Mouse (Mus musculus): ENCODE data around the gene Glp1r. TPM values are rescaled to one million over a fixed set of nuclear protein-coding genes. Genes with fewer than 3 reads are reported as not detected.

Glp1r gene
- polyA plus RNA-seq, 1 experiment from 2014 or later, result 0.08 TPM

- H3K9ac ChIP-seq (ENCODE audit: low read depth, low read length), result no peak overlapping the region
- no peaks in the 10 kb centered on the region for H3K9me3 ChIP-seq (ENCODE audit: control insufficient read depth, low read length)
- no peaks in the 10 kb centered on the region for H3K27me3 ChIP-seq (replicated peaks; ENCODE audit: control insufficient read depth, insufficient read depth, low read length)
- peak overlapping the region; percentile 29; the same call in 1 of the 2 replicates for H3K4me2 ChIP-seq
- no peak for DNase-seq (ENCODE audit: low spot score)
- no peak overlapping the region for H3K4me3 ChIP-seq (ENCODE audit: low read depth, low read length)
- H3K27ac ChIP-seq (ENCODE audit: low read depth, low read length), result no peak overlapping the region
- no peaks in the 10 kb centered on the region for H3K36me3 ChIP-seq (ENCODE audit: control insufficient read depth, insufficient read depth, low read length)
- WGBS, result 43% methylated on average over 15 of the region's 15 CpGs
- ATAC-seq (replicated peaks; ENCODE audit: low FRiP score), result no peak
- H3K4me1 ChIP-seq (replicated peaks; ENCODE audit: control insufficient read depth, insufficient read depth, low read length), result no peaks in the 10 kb centered on the region; the same call in 1 of the 2 replicates
These were observed 27.3 kb upstream of the Glp1r start for GRCm38 (mm10) chr17:30874276-30874675.

- Histone ChIP-seq H3K4me1 (replicated peaks; ENCODE audit: control insufficient read depth, insufficient read depth, low read length) (peaks cover 4% of the 10 kb centered on the region), H3K9ac (ENCODE audit: low read depth, low read length) (no peak overlapping the region), H3K27ac (ENCODE audit: low read depth, low read length) (no peak overlapping the region), H3K4me2 (no peak overlapping the region), H3K27me3 (replicated peaks; ENCODE audit: control insufficient read depth, insufficient read depth, low read length) (no peaks in the 10 kb centered on the region), H3K36me3 (ENCODE audit: control insufficient read depth, insufficient read depth, low read length) (no peaks in the 10 kb centered on the region), H3K4me3 (ENCODE audit: low read depth, low read length) (no peak overlapping the region), H3K9me3 (ENCODE audit: control insufficient read depth, low read length) (no peaks in the 10 kb centered on the region)
- ATAC-seq (replicated peaks; ENCODE audit: low FRiP score), result no peak
- 79% methylated on average over 7 of the region's 7 CpGs for WGBS
- no peak for DNase-seq (ENCODE audit: low spot score)
These were observed 24.2 kb upstream of the Glp1r start for GRCm38 (mm10) chr17:30877456-30877855.

GRCm38 (mm10) chr17:30878626-30879025 lies 23.0 kb upstream of the Glp1r start:
- Histone ChIP-seq H3K9me3 (ENCODE audit: control insufficient read depth, low read length) (no peaks in the 10 kb centered on the region), H3K9ac (ENCODE audit: low read depth, low read length) (no peak overlapping the region), H3K27ac (ENCODE audit: low read depth, low read length) (no peak overlapping the region), H3K4me1 (replicated peaks; ENCODE audit: control insufficient read depth, insufficient read depth, low read length) (peaks cover 4% of the 10 kb centered on the region), H3K4me2 (0 out of 2 replicates have a peak overlapping the region, but pooled peaks have one; percentile 2), H3K4me3 (ENCODE audit: low read depth, low read length) (no peak overlapping the region), H3K27me3 (replicated peaks; ENCODE audit: control insufficient read depth, insufficient read depth, low read length) (no peaks in the 10 kb centered on the region), H3K36me3 (ENCODE audit: control insufficient read depth, insufficient read depth, low read length) (no peaks in the 10 kb centered on the region)
- whole genome bisulfite sequencing, result 18% methylated on average over 6 of the region's 6 CpGs
- DNase-seq (ENCODE audit: low spot score) (no peak), ATAC-seq (replicated peaks; ENCODE audit: low FRiP score) (peak; percentile 15; the same call in 1 of the 2 replicates)

- no peak overlapping the region for H3K9ac ChIP-seq (ENCODE audit: low read depth, low read length)
- ATAC-seq (replicated peaks; ENCODE audit: low FRiP score), result no peak
- 89% methylated on average over 3 of the region's 3 CpGs for WGBS
- no peak for DNase-seq (ENCODE audit: low spot score)
- no peak overlapping the region for H3K27ac ChIP-seq (ENCODE audit: low read depth, low read length)
- no peaks in the 10 kb centered on the region for H3K36me3 ChIP-seq (ENCODE audit: control insufficient read depth, insufficient read depth, low read length)
- no peaks in the 10 kb centered on the region for H3K27me3 ChIP-seq (replicated peaks; ENCODE audit: control insufficient read depth, insufficient read depth, low read length)
- no peaks in the 10 kb centered on the region for H3K9me3 ChIP-seq (ENCODE audit: control insufficient read depth, low read length)
- H3K4me2 ChIP-seq, result no peak overlapping the region
- H3K4me1 ChIP-seq (replicated peaks; ENCODE audit: control insufficient read depth, insufficient read depth, low read length), result peaks cover 4% of the 10 kb centered on the region
- no peak overlapping the region for H3K4me3 ChIP-seq (ENCODE audit: low read depth, low read length)
These were observed 21.2 kb upstream of the Glp1r start for GRCm38 (mm10) chr17:30880391-30880790.

- peaks cover 4% of the 10 kb centered on the region for H3K4me1 ChIP-seq (replicated peaks; ENCODE audit: control insufficient read depth, insufficient read depth, low read length)
- ATAC-seq (replicated peaks; ENCODE audit: low FRiP score), result no peak
- 74% methylated on average over 2 of the region's 2 CpGs for WGBS
- no peak overlapping the region for H3K4me2 ChIP-seq
- no peak for DNase-seq (ENCODE audit: low spot score)
- H3K27me3 ChIP-seq (replicated peaks; ENCODE audit: control insufficient read depth, insufficient read depth, low read length), result no peaks in the 10 kb centered on the region
- H3K36me3 ChIP-seq (ENCODE audit: control insufficient read depth, insufficient read depth, low read length), result no peaks in the 10 kb centered on the region
- no peak overlapping the region for H3K27ac ChIP-seq (ENCODE audit: low read depth, low read length)
- no peaks in the 10 kb centered on the region for H3K9me3 ChIP-seq (ENCODE audit: control insufficient read depth, low read length)
- no peak overlapping the region for H3K9ac ChIP-seq (ENCODE audit: low read depth, low read length)
- no peak overlapping the region for H3K4me3 ChIP-seq (ENCODE audit: low read depth, low read length)
These were observed 20.6 kb upstream of the Glp1r start for GRCm38 (mm10) chr17:30881001-30881400.

GRCm38 (mm10) chr17:30882206-30882605 lies 19.4 kb upstream of the Glp1r start:
- no peak overlapping the region for H3K9ac ChIP-seq (ENCODE audit: low read depth, low read length)
- H3K27me3 ChIP-seq (replicated peaks; ENCODE audit: control insufficient read depth, insufficient read depth, low read length), result no peaks in the 10 kb centered on the region
- H3K4me2 ChIP-seq, result peak overlapping the region; percentile 29; the same call in 1 of the 2 replicates
- no peak overlapping the region for H3K4me3 ChIP-seq (ENCODE audit: low read depth, low read length)
- no peaks in the 10 kb centered on the region for H3K36me3 ChIP-seq (ENCODE audit: control insufficient read depth, insufficient read depth, low read length)
- H3K27ac ChIP-seq (ENCODE audit: low read depth, low read length), result no peak overlapping the region
- H3K4me1 ChIP-seq (replicated peaks; ENCODE audit: control insufficient read depth, insufficient read depth, low read length), result peaks cover 4% of the 10 kb centered on the region
- H3K9me3 ChIP-seq (ENCODE audit: control insufficient read depth, low read length), result no peaks in the 10 kb centered on the region
- DNase-seq (ENCODE audit: low spot score) (no peak), ATAC-seq (replicated peaks; ENCODE audit: low FRiP score) (0 out of 2 replicates have a peak, but pooled peaks have one; percentile 26)
- WGBS, result 6% methylated on average over 6 of the region's 6 CpGs

- DNase-seq (ENCODE audit: low spot score) (no peak), ATAC-seq (replicated peaks; ENCODE audit: low FRiP score) (no peak)
- Histone ChIP-seq H3K27ac (ENCODE audit: low read depth, low read length) (no peak overlapping the region), H3K27me3 (replicated peaks; ENCODE audit: control insufficient read depth, insufficient read depth, low read length) (no peaks in the 10 kb centered on the region), H3K4me1 (replicated peaks; ENCODE audit: control insufficient read depth, insufficient read depth, low read length) (peaks cover 4% of the 10 kb centered on the region), H3K9me3 (ENCODE audit: control insufficient read depth, low read length) (no peaks in the 10 kb centered on the region), H3K36me3 (ENCODE audit: control insufficient read depth, insufficient read depth, low read length) (no peaks in the 10 kb centered on the region), H3K4me2 (no peak overlapping the region), H3K4me3 (ENCODE audit: low read depth, low read length) (no peak overlapping the region), H3K9ac (ENCODE audit: low read depth, low read length) (no peak overlapping the region)
- 61% methylated on average over 8 of the region's 8 CpGs for WGBS
These were observed 18.1 kb upstream of the Glp1r start for GRCm38 (mm10) chr17:30883534-30883933.

- H3K9me3 ChIP-seq (ENCODE audit: control insufficient read depth, low read length), result no peaks in the 10 kb centered on the region
- H3K4me2 ChIP-seq, result no peak overlapping the region
- H3K4me1 ChIP-seq (replicated peaks; ENCODE audit: control insufficient read depth, insufficient read depth, low read length), result no peaks in the 10 kb centered on the region
- no peak overlapping the region for H3K27ac ChIP-seq (ENCODE audit: low read depth, low read length)
- H3K36me3 ChIP-seq (ENCODE audit: control insufficient read depth, insufficient read depth, low read length), result no peaks in the 10 kb centered on the region
- WGBS, result 24% methylated on average over 1 of the region's 1 CpGs
- H3K4me3 ChIP-seq (ENCODE audit: low read depth, low read length), result no peak overlapping the region
- no peak for DNase-seq (ENCODE audit: low spot score)
- H3K27me3 ChIP-seq (replicated peaks; ENCODE audit: control insufficient read depth, insufficient read depth, low read length), result no peaks in the 10 kb centered on the region
- no peak overlapping the region for H3K9ac ChIP-seq (ENCODE audit: low read depth, low read length)
- ATAC-seq (replicated peaks; ENCODE audit: low FRiP score), result no peak
These were observed 9.5 kb upstream of the Glp1r start for GRCm38 (mm10) chr17:30892086-30892485.

GRCm38 (mm10) chr17:30892730-30893129 lies 8.9 kb upstream of the Glp1r start:
- H3K9ac ChIP-seq (ENCODE audit: low read depth, low read length), result no peak overlapping the region
- H3K27ac ChIP-seq (ENCODE audit: low read depth, low read length), result no peak overlapping the region
- WGBS, result 28% methylated on average over 2 of the region's 2 CpGs
- no peaks in the 10 kb centered on the region for H3K4me1 ChIP-seq (replicated peaks; ENCODE audit: control insufficient read depth, insufficient read depth, low read length)
- DNase-seq (ENCODE audit: low spot score), result no peak
- H3K4me3 ChIP-seq (ENCODE audit: low read depth, low read length), result no peak overlapping the region
- H3K27me3 ChIP-seq (replicated peaks; ENCODE audit: control insufficient read depth, insufficient read depth, low read length), result no peaks in the 10 kb centered on the region
- H3K4me2 ChIP-seq, result no peak overlapping the region
- no peaks in the 10 kb centered on the region for H3K9me3 ChIP-seq (ENCODE audit: control insufficient read depth, low read length)
- H3K36me3 ChIP-seq (ENCODE audit: control insufficient read depth, insufficient read depth, low read length), result no peaks in the 10 kb centered on the region
- no peak for ATAC-seq (replicated peaks; ENCODE audit: low FRiP score)

All from liver, embryonic 11.5 days (tissue).